Mouse (Mus musculus) ES-E14 (cell line): ENCODE measurements around the gene Mcm3ap.

Source experiments
- MAFK ChIP-seq: IDR thresholded peaks from 2 replicates; pipeline ENCODE4 v1.6.1; 2014; ENCODE audit warnings: mild to moderate bottlenecking, low read depth, low read length, inconsistent platforms; ENCODE audit not compliant: insufficient read depth
- ZNF384 ChIP-seq: IDR thresholded peaks from 2 replicates; pipeline ENCODE4 v1.6.1; 2012; ENCODE audit warnings: low read depth, low read length, inconsistent platforms

GRCm38 (mm10) chr10:76496366-76496765 lies 27.6 kb downstream of the Mcm3ap start:
- TF ChIP-seq ZNF384 (no peak), MAFK (no peak)
